Mouse (Mus musculus) liver (tissue): ENCODE data around the gene Shisa4.

Experiments
- DNase-seq: peaks from one replicate; pipeline ENCODE4 v3.0.0-alpha.2; 2020; ENCODE audit warnings: mixed read lengths

Gene Shisa4

DNA sequence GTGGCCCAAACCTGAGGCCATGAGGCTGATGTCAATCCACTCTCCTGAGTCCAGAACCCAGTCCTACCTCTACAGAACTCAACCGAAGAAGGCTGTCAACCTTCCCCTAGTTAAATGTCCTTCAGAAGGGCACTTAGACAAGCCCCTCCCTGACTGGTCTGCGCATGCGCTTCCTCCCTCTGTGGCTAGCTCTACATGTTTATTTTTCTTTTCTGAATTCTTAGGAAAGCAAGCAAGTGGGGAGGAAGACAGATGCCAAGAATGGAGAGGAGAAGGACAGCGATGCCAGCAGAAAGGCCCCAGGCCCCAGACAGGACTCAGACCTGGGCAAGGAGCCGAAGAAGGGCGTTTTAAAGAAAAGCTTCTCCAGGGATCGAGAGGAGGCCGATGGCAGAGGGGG is 11.6 kb downstream of the Shisa4 start:
- no peak for DNase-seq

- no peak for DNase-seq
Observed at GRCm38 (mm10) chr1:135362115-135362514, 12.9 kb downstream of the Shisa4 start.

DNA sequence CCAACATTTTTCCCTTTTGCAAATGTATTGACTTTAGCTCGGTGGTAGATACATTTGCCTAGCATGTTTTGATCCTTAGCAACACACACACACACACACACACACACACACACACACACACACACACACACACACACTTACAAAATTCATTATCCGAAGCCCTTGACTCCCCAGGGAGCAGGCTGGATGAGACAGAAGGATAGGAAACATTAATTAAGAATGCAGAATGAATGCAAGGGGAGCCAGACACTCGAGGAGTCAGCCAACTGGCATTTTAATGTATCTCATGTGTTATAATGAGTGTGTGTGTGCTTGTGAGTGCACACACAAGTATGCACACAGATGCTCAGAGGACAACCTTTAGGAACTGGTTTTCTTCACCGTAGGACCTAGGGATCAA is 13.5 kb downstream of the Shisa4 start:
- DNase-seq = no peak

DNA sequence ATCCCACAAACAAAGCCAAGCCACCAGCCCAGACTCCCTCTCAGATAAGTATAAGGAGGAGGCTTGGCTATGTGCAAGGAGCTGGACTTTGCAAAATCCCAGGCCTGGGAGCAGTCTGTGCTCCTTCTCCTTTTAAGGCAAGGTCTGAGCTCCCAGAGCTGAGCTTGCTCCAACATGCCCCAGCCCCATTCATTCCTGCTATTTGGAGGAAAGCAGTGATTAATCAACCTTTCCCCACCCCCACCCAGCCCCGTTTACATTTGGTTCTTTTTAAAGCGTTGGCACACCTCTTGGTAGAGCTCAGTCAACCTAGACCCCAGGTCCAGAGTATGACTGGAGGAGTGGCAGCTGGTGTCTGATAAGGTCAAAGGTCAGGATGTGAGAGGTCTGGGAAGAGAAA is 16.0 kb downstream of the Shisa4 start:
- DNase-seq = no peak

- no peak for DNase-seq
Observed at GRCm38 (mm10) chr1:135351953-135352352, 23.1 kb downstream of the Shisa4 start.

DNA sequence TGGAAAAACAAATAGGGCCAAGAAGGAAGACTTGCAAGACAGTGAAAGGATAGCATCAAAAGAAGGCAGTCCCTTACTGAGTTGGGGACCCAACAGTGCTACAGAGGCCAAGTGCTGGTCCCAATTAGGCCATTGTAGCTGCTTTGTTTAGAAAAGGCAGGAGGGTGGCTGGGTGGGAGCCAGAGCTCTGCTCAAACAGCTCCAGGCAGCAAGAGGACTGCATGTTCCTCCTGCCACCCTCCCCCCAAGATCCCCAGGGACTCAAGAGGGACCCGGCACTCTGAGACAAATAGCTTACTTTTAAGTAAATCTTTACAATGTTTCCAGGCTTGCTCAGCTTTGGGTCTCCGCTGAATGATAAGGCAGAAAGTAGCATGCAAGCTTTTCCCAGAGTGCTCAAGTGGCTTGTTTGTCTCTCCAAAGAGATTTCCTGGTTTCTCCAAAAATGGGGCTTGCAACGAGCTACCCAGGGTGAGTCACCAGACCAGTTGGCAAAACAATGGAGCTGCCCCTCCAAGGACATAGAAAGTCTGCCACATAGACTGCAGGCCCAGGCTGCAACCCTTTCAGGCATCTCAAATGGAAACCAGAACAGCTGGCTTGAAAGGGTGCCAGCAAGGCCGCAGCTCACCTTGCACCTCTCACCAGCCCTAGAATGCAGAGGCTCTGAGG is 27.4 kb downstream of the Shisa4 start:
- DNase-seq = no peak

DNA sequence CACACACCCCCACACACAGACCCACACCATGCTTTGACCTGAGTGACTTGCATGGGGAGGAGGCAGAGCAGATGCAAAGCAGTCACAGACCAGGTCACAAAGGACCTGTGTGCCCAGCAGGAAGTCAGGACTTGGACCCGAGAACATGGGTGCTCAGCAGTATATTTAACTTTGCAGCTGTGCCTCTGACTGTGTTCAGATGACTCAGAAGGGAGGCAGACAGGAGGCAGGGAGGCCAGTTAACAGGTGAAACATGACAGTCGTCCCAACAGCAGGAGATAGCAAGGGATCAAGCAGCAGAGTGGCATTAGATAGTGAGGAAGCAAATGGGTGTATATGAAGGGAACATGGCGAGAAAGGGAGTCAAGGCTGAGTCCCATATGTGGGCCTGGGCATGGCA is 28.1 kb downstream of the Shisa4 start:
- no peak for DNase-seq

GRCm38 (mm10) chr1:135344026-135344425 is 31.0 kb downstream of the Shisa4 start:
- no peak for DNase-seq

GRCm38 (mm10) chr1:135341947-135342346 is 33.1 kb downstream of the Shisa4 start:
- DNase-seq = no peak

DNA sequence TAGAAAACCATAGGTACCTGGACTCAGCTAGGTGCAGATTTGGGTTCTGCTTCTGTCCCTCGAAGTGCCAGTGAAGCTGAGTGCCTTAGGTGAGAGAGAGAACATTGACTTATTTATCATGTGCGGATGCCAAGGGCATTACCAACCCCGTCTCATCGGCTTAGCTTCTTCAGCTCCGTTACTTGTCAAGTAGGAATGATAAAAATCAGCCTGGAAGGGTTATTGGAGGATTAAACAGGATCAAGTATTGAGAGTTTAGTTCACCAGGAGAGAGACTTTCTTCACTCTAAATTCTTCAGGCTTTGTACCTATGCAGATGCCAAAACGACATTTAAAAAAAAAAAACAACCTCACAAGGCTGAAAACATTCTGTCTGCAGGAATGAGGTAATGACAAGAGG is 44.5 kb downstream of the Shisa4 start:
- DNase-seq = no peak

DNA sequence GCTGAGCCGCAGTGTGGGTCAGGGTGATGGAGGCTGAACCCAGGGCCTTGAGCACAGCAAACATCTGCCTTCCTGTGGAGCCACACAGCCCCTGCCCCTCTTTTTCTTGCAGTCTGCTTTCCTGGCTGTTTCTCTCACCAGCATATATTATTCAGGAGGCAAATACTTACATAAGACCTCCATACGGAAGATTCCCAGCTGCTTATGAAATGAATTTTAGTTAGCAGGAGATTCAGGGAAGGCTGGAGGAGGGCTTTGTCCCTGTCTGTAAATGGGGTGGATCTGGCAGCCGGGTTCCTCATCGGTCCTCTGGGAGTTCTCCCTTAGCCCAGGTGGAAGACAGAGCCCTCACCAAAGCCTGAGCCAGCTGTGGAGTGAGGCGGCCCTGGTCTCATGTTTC is 46.7 kb downstream of the Shisa4 start:
- no peak for DNase-seq

DNA sequence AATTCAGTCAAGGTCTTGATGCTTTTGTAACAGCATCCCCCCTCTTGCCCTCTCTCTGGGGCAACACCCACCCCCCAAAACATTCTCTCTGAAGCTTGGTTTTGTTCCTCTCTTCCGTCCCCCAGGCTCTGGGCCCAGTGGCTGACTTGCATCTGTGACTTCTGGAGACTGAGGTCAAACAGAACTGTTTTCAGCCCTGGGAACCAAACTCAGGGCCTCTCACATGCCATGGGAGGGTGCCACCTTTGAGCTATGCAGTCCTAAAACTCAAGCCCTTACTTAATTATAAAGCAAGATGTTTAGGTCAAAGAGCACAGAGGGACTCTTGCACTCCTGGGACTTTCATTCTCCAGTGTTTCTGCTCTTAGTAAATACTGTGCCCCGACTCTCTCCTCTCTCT is 49.1 kb downstream of the Shisa4 start:
- DNase-seq = no peak

DNA sequence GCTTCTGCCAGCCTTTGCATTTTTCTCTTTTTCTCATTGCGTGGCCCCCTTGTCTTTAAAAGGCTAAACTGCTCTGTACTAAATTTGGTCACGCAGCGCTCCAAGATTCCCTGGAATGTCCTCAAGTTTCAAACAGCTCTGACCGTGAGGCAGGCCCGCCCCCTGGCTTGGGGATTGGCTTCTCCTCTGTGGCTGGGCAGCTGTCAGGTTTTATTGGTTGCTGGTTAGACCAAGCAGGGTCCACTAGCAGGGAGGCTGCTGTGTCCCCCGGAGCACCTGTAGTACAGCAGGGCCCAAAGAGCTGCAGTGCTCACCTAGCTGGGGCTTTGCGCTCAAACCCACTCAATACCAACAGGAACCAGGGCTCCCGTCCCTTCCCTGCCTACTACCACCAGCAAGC is 50.5 kb downstream of the Shisa4 start, which contains the start of gene Lmod1:
Gene Lmod1 (plus strand): TSS at position 237 of the 400 bp plus-strand sequence.
- peak; percentile 48 for DNase-seq

DNA sequence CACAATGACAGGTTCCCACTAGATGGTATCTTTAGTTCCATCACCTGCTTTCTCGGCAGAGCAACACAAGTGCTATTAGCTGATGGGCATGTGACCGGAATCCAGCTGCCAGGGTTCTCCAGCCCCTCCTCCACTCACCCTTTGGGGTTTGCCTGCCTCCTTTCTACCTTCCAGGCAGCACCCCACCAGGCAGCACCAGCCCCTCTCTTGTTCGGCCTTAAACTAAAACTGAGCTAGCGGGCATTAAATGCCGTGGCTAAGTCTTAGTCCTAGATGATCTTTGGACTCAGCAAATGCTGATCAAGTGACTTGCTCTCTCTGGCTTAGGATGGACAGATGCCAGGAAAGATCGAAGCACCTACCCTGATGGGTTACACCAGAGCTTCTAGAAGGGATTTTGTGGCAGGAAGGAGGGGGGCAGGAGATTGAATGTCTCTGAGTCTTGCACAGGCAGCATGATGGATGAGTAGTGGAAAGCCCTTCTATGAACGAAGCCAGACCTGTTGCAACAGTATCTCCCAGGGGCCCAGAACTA is 51.6 kb downstream of the Shisa4 start:
- no peak for DNase-seq
